Mouse (Mus musculus): Measurements from ENCODE around the gene Shisa9. TPM values are rescaled to one million over a fixed set of nuclear protein-coding genes. Genes with fewer than 3 reads are reported as not detected.

Shisa9 gene
- polyA plus RNA-seq, 1 experiment from 2014 or later: 1.0 TPM

DNA sequence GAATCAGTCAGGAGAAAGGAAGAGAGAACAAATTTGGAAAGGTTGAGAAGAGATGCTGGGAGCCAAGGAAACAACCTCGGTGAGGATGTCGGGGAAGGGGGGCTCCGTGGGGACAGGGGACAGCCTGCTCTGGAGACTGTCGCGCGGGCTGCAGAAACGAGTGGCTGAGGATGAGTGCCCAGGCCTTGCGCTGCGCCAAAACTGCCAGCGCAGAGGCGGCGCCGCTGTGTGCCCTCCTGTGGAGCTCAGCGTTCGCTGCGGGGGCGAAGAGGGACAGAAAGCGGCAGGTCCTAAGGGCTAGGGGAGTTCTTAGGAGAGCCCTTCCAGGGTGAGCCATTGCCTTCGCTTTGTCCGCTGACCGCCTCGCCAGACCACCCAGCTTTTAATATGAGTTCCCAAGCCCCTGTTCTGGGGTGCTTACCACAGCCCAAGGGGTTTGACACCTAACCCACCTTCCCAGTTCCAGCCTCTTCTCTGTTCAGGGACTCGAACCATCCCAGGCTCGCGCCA, 752 bp upstream of the Shisa9 start:
- peaks cover 63% of the 10 kb centered on the region for H3K27me3 ChIP-seq (ENCODE audit: control insufficient read depth, insufficient read depth, low read length)
- 0 out of 2 replicates have a peak, but pooled peaks have one; percentile 12 for ATAC-seq (ENCODE audit: low FRiP score, low TSS enrichment)
- no peaks in the 10 kb centered on the region for H3K9me3 ChIP-seq (ENCODE audit: control insufficient read depth, low read length)
- WGBS: under 1% methylated on average over 25 of the region's 25 CpGs
- H3K27ac ChIP-seq (ENCODE audit: low read depth, low read length): no peak overlapping the region
- no peak overlapping the region for H3K9ac ChIP-seq (ENCODE audit: low read depth, low read length)
- peak overlapping the region; percentile 98 for H3K4me2 ChIP-seq (replicated peaks; ENCODE audit: low read depth, low read length)
- H3K36me3 ChIP-seq (ENCODE audit: control insufficient read depth, insufficient read depth, low read length): no peaks in the 10 kb centered on the region
- H3K4me1 ChIP-seq (ENCODE audit: control insufficient read depth, insufficient read depth, low read length): peaks cover 5% of the 10 kb centered on the region; the same call in 1 of the 2 replicates
- peak overlapping the region; percentile 59 for H3K4me3 ChIP-seq (ENCODE audit: low read length)

DNA sequence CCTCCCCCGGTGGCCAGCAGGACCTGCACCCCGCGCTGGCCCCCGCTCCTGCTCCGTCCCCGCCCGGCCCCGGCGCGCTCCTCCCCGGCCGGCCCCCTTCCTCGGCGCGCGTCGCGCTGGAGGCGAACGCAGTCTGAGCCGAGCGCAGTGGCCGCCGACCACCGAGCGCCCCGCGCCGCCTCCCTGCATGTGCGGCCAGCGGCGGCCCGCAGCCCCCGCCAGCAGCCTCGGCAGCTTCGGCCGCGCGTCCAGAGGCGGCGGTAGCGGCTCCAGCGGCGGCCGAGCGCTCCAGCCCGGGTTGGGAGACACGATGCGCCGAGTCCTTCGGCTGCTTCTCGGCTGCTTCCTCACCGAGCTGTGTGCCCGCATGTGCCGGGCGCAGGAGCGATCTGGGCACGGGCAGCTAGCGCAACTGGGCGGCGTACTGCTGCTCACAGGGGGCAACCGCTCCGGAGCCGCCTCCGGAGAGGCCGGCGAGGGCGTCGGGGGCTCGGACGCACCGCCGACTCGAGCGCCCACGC, 418 bp downstream of the Shisa9 start:
- Histone ChIP-seq H3K9ac (ENCODE audit: low read depth, low read length) (peak overlapping the region; percentile 42; the same call in 1 of the 2 replicates), H3K4me1 (ENCODE audit: control insufficient read depth, insufficient read depth, low read length) (peaks cover 5% of the 10 kb centered on the region; the same call in 1 of the 2 replicates), H3K27ac (ENCODE audit: low read depth, low read length) (no peak overlapping the region), H3K9me3 (ENCODE audit: control insufficient read depth, low read length) (no peaks in the 10 kb centered on the region), H3K27me3 (ENCODE audit: control insufficient read depth, insufficient read depth, low read length) (peaks cover 63% of the 10 kb centered on the region), H3K36me3 (ENCODE audit: control insufficient read depth, insufficient read depth, low read length) (no peaks in the 10 kb centered on the region), H3K4me2 (replicated peaks; ENCODE audit: low read depth, low read length) (peak overlapping the region; percentile 98), H3K4me3 (ENCODE audit: low read length) (peak overlapping the region; percentile 59)
- WGBS: under 1% methylated on average over 72 of the region's 76 CpGs
- ATAC-seq (ENCODE audit: low FRiP score, low TSS enrichment): peak; percentile 87

DNA sequence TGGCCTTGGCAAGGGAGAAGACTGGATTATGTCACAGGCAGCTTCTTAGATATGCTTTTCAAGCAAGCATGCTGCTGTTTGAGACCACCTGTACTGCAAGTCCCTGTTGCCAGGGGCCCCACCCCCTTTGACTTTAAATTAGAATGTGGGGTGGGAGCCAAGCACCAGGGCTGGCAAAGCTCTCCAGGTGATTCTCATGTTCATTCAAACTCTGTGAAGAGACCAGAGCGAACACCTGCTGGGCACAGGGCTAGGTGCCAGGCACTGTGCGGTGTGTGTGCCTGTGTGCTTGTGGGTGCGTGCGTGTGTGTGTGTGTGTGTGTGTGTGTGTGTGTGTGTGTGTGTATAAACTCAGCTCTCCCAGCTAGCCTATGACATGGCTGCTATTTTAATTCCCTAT, 3.1 kb downstream of the Shisa9 start:
- H3K4me3 ChIP-seq (ENCODE audit: low read length): no peak overlapping the region
- peaks cover 62% of the 10 kb centered on the region for H3K27me3 ChIP-seq (ENCODE audit: control insufficient read depth, insufficient read depth, low read length)
- H3K36me3 ChIP-seq (ENCODE audit: control insufficient read depth, insufficient read depth, low read length): no peaks in the 10 kb centered on the region
- peaks cover 5% of the 10 kb centered on the region; the same call in 1 of the 2 replicates for H3K4me1 ChIP-seq (ENCODE audit: control insufficient read depth, insufficient read depth, low read length)
- 72% methylated on average over 4 of the region's 4 CpGs for WGBS
- H3K27ac ChIP-seq (ENCODE audit: low read depth, low read length): no peak overlapping the region
- no peaks in the 10 kb centered on the region for H3K9me3 ChIP-seq (ENCODE audit: control insufficient read depth, low read length)
- H3K4me2 ChIP-seq (replicated peaks; ENCODE audit: low read depth, low read length): no peak overlapping the region
- H3K9ac ChIP-seq (ENCODE audit: low read depth, low read length): no peak overlapping the region
- no peak for ATAC-seq (ENCODE audit: low FRiP score, low TSS enrichment)

DNA sequence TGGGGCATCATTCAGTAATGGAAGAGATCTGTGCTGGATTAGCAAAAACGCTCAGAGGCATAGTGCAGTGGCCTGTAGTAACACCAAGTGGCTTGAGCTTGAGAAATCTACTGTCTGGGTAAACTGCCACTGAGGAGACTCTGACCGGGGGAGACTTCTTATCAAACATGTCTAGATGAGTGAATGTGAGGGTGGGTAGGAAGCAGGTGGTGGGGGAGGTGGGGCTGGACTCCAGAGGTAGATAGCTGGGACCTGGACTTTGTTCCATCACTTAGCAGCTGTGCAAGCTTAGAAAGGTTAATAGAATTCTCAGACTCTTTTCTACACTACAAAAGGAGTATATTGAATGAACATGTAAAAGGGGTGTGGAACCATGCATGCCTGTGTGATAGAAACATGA, 21.3 kb downstream of the Shisa9 start:
- Histone ChIP-seq H3K27ac (ENCODE audit: low read depth, low read length) (no peak overlapping the region), H3K27me3 (ENCODE audit: control insufficient read depth, insufficient read depth, low read length) (no peaks in the 10 kb centered on the region)
- WGBS: 88% methylated on average over 2 of the region's 2 CpGs

GRCm38 (mm10) chr16:12010136-12010535, 26.2 kb downstream of the Shisa9 start:
- Histone ChIP-seq H3K27me3 (ENCODE audit: control insufficient read depth, insufficient read depth, low read length) (no peaks in the 10 kb centered on the region), H3K4me2 (replicated peaks; ENCODE audit: low read depth, low read length) (no peak overlapping the region), H3K27ac (ENCODE audit: low read depth, low read length) (no peak overlapping the region), H3K4me3 (ENCODE audit: low read length) (no peak overlapping the region), H3K36me3 (ENCODE audit: control insufficient read depth, insufficient read depth, low read length) (no peaks in the 10 kb centered on the region), H3K9ac (ENCODE audit: low read depth, low read length) (no peak overlapping the region), H3K4me1 (ENCODE audit: control insufficient read depth, insufficient read depth, low read length) (no peaks in the 10 kb centered on the region), H3K9me3 (ENCODE audit: control insufficient read depth, low read length) (no peaks in the 10 kb centered on the region)
- ATAC-seq (ENCODE audit: low FRiP score, low TSS enrichment): no peak
- WGBS: 74% methylated on average over 3 of the region's 3 CpGs

More for the DNA sequence above, 21.3 kb downstream of the Shisa9 start:
- Histone ChIP-seq H3K4me1 (ENCODE audit: control insufficient read depth, insufficient read depth, low read length) (no peaks in the 10 kb centered on the region), H3K9ac (ENCODE audit: low read depth, low read length) (no peak overlapping the region), H3K9me3 (ENCODE audit: control insufficient read depth, low read length) (no peaks in the 10 kb centered on the region), H3K4me2 (replicated peaks; ENCODE audit: low read depth, low read length) (no peak overlapping the region), H3K36me3 (ENCODE audit: control insufficient read depth, insufficient read depth, low read length) (no peaks in the 10 kb centered on the region), H3K4me3 (ENCODE audit: low read length) (no peak overlapping the region)
- no peak for ATAC-seq (ENCODE audit: low FRiP score, low TSS enrichment)

GRCm38 (mm10) chr16:12012747-12013146, 28.8 kb downstream of the Shisa9 start:
- Histone ChIP-seq H3K9me3 (ENCODE audit: control insufficient read depth, low read length) (no peaks in the 10 kb centered on the region), H3K4me3 (ENCODE audit: low read length) (no peak overlapping the region), H3K4me1 (ENCODE audit: control insufficient read depth, insufficient read depth, low read length) (no peaks in the 10 kb centered on the region), H3K27me3 (ENCODE audit: control insufficient read depth, insufficient read depth, low read length) (no peaks in the 10 kb centered on the region), H3K9ac (ENCODE audit: low read depth, low read length) (no peak overlapping the region), H3K4me2 (replicated peaks; ENCODE audit: low read depth, low read length) (no peak overlapping the region), H3K36me3 (ENCODE audit: control insufficient read depth, insufficient read depth, low read length) (no peaks in the 10 kb centered on the region), H3K27ac (ENCODE audit: low read depth, low read length) (no peak overlapping the region)
- WGBS: 80% methylated on average over 2 of the region's 2 CpGs
- no peak for ATAC-seq (ENCODE audit: low FRiP score, low TSS enrichment)

- Histone ChIP-seq H3K36me3 (ENCODE audit: control insufficient read depth, insufficient read depth, low read length) (no peaks in the 10 kb centered on the region), H3K4me2 (replicated peaks; ENCODE audit: low read depth, low read length) (no peak overlapping the region), H3K9me3 (ENCODE audit: control insufficient read depth, low read length) (no peaks in the 10 kb centered on the region), H3K27me3 (ENCODE audit: control insufficient read depth, insufficient read depth, low read length) (no peaks in the 10 kb centered on the region), H3K4me3 (ENCODE audit: low read length) (no peak overlapping the region), H3K4me1 (ENCODE audit: control insufficient read depth, insufficient read depth, low read length) (no peaks in the 10 kb centered on the region), H3K27ac (ENCODE audit: low read depth, low read length) (no peak overlapping the region), H3K9ac (ENCODE audit: low read depth, low read length) (no peak overlapping the region)
- 77% methylated on average over 4 of the region's 4 CpGs for WGBS
- no peak for ATAC-seq (ENCODE audit: low FRiP score, low TSS enrichment)
Observed at GRCm38 (mm10) chr16:12014523-12014922, 30.6 kb downstream of the Shisa9 start.

- Histone ChIP-seq H3K9me3 (ENCODE audit: control insufficient read depth, low read length) (no peaks in the 10 kb centered on the region), H3K27ac (ENCODE audit: low read depth, low read length) (no peak overlapping the region), H3K9ac (ENCODE audit: low read depth, low read length) (no peak overlapping the region), H3K4me2 (replicated peaks; ENCODE audit: low read depth, low read length) (no peak overlapping the region), H3K36me3 (ENCODE audit: control insufficient read depth, insufficient read depth, low read length) (no peaks in the 10 kb centered on the region), H3K4me1 (ENCODE audit: control insufficient read depth, insufficient read depth, low read length) (no peaks in the 10 kb centered on the region), H3K4me3 (ENCODE audit: low read length) (no peak overlapping the region), H3K27me3 (ENCODE audit: control insufficient read depth, insufficient read depth, low read length) (no peaks in the 10 kb centered on the region)
- ATAC-seq (ENCODE audit: low FRiP score, low TSS enrichment): no peak
- WGBS: 74% methylated on average over 4 of the region's 4 CpGs
Observed at GRCm38 (mm10) chr16:12017921-12018618, 34.2 kb downstream of the Shisa9 start.

DNA sequence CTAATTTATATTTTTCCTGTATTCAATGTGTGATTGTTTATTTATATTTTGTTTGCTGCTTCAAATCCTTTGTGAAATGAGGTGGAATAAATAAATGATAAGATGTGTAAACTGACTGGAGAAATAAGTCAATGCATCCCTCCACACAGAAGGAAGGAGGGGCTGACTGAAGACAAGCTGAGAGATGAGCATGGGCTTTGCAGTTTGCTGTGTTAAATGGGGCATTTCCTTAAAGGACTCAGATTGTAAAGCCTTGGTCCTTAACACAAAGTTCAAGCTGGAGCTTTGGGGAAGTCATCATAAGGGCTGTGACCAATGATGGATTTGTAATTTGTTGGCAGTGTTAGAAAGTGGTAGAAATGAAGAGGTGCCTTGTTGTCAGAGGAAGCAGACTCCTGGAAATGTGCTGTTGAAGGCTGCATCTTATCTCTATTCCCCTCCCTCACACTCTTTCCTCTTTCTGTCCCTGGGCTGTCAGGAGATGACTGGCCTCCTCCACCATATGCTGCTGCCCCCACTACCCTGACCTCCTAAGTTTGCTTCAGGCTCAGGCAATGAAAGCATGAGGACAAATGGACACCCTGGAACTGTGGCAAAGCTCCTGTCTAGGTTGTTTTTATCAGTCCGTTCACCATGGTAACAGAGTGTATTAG, 36.3 kb downstream of the Shisa9 start:
- Histone ChIP-seq H3K27ac (ENCODE audit: low read depth, low read length) (no peak overlapping the region), H3K9me3 (ENCODE audit: control insufficient read depth, low read length) (no peaks in the 10 kb centered on the region), H3K4me2 (replicated peaks; ENCODE audit: low read depth, low read length) (no peak overlapping the region), H3K36me3 (ENCODE audit: control insufficient read depth, insufficient read depth, low read length) (no peaks in the 10 kb centered on the region), H3K4me1 (ENCODE audit: control insufficient read depth, insufficient read depth, low read length) (no peaks in the 10 kb centered on the region), H3K9ac (ENCODE audit: low read depth, low read length) (no peak overlapping the region), H3K27me3 (ENCODE audit: control insufficient read depth, insufficient read depth, low read length) (no peaks in the 10 kb centered on the region), H3K4me3 (ENCODE audit: low read length) (no peak overlapping the region)
- whole genome bisulfite sequencing: 86% methylated on average over 1 of the region's 1 CpGs
- no peak for ATAC-seq (ENCODE audit: low FRiP score, low TSS enrichment)
